Mouse (Mus musculus): Measurements from ENCODE around the gene Mboat7.
A peak's percentile ranks its signal among the peaks of the same experiment; 100 is the strongest.

Mboat7 gene

DNA sequence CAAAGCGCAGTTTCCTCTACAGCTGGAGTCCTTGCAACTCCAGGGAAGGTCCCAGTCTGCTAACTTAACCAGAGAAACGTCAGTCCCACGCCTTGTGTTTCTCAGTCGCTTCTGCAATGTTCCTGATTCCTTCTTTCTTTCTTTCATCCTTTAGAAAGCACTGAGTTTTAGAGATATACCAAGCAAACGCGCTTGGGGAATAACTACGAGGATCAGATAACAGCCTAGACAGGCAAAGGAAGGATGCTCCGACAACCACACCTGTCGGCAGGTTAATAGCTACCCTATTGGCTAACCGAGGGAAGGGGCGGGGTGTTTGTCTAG, 49.0 kb downstream of the Mboat7 start:
- DNase-seq (ENCODE audit: extremely low read depth, low read depth), result no peak

DNA sequence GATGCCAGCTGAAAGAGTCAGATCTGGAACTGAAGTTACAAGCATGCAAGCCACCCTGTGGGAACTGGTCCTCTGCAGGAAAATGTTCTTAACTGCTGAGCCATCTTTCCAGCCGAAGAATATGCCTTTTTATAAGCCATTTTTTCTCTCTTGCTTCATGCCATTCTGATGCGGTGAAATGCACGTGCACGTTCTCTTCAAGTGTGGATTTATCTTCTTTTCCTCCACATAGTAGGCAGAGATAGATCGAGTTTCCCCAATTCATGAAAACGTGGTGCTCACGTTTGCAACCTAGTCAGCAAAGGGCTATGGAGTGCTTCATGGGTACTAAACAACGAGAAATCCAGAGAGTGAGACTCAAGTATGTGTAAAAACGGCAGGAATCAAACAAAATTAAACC, 49.5 kb downstream of the Mboat7 start:
- no peak for DNase-seq (ENCODE audit: extremely low read depth, low read depth)

DNA sequence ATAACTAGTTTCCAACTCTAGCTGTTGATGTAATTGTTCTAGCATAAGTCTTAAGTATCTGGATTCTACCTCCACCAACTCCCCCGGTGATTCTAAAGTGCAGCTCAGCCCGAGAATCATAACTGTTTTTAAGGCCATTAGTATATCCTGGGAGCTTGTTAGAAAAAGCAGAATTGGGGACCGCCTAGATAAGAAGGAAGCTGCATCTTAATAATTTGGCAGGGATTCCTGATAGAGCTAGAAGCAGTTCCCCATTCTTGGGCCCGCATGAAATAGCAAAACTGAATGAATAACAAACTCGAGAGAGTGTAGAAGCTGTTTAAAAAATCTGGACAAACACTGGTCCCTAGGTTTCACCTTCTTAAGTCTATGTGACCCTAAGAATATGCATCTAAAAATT, 49.9 kb downstream of the Mboat7 start:
- DNase-seq (ENCODE audit: extremely low read depth, low read depth), result peak; percentile 76

DNA sequence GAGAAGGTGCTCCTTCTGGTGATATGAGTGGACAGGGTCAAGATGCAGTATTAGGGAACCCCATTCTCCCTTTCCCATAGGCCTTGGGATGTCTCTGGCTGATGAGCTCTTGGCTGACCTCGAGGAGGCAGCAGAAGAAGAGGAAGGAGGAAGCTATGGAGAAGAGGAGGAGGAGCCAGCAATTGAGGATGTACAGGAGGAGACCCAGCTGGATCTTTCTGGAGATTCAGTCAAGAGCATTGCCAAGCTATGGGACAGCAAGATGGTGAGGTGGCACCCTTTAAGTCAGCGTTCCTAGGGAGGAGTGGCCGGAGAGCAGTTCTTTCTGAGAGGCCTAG, 62.9 kb downstream of the Mboat7 start:
- DNase-seq (ENCODE audit: extremely low read depth, low read depth), result peak; percentile 52

DNA sequence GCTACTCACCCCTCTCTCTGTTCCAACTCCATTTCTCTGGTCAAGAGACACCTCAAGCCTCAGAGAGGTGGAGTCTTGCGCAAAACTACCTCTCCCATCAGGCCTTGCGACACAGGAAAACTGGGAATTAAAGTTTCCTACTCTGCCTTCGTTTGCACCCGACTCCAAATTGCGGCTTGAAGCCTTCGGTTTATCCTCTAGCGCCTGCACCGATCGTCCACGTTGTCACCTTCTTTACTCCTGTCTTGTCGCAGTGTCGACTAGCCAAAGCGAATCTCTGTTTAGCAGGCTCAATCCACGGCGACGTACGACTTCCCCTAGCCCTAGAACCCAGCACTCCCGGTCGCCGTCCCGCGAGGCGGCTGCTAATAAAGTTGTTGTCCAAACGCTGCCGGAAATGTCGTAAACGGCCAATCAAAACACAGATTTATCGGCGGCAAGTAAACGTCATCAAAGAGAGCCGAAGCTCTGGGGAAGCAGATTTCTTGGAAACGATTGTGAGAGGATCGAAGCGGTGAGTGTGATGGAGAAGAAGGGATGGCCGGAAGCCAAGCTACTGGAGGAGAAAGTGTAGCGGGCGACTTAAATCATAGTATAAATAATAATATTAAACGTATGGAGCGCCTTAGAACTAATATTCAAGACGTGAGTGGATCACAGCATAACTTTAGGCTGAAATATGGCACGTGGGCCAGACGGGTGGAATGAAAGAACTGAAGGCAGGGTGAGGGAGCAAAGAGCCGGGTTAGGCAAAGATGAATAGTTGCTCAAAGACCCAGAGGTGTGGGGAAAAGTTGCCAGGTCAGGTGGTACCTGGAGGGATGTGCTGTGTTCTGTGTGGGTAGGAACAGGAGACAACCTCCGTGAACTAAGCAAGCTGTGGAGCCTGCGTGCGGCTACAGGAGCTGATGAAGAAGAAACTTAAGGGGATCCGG, 63.5 kb downstream of the Mboat7 start, which contains the start of the genes Tfpt and Prpf31:
TSS of gene Tfpt (minus strand) at position 387 of the 935 bp plus-strand sequence.
TSS of gene Prpf31 (plus strand) at position 443 of the 935 bp plus-strand sequence.
- peak; percentile 95 for DNase-seq (ENCODE audit: extremely low read depth, low read depth)

DNA sequence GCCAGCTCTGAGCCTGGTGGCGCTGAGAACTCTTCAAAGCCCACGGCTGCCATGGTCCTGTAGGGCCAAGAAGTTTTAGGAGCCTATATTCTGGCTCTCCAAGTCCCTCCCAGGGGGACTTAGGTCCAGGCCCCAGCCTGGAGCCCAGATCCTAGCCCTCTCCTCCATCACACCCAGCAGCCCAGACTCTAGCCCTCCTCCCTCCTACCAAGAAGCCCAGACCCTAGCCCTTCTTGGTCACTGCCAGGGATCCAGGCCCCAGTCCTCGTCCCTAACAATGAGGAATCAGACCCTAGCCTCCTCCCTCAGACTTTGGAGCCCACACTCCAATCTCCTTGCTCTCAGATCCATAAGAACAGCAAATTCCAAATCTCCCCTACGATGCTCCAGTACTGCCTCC, 64.3 kb downstream of the Mboat7 start:
- no peak for DNase-seq (ENCODE audit: extremely low read depth, low read depth)
